Mouse (Mus musculus) MEL (cell line): ENCODE data around the gene Gm45753.

Experiments
- CTCF ChIP-seq, 3 experiments: IDR thresholded peaks in 2 of 3; conservative IDR thresholded peaks in 1 of 3; 2 replicates each; pipeline ENCODE4 v1.5.1; 2011 to 2012; ENCODE audit warnings: low read length in 3 of 3, low read depth in 2 of 3, mild to moderate bottlenecking in 2 of 3, improper control_type of control experiment in 1 of 3, inconsistent platforms in 1 of 3, mixed read lengths in 1 of 3, moderate library complexity in 1 of 3; ENCODE audit not compliant: control insufficient read depth in 1 of 3, insufficient read depth in 1 of 3, poor library complexity in 1 of 3, severe bottlenecking in 1 of 3
- HCFC1 ChIP-seq: IDR thresholded peaks from 2 replicates; pipeline ENCODE4 v1.6.1; 2012; ENCODE audit warnings: low read depth, mild to moderate bottlenecking, inconsistent platforms, low read length, improper control_type of control experiment, moderate library complexity
- JUND ChIP-seq: IDR thresholded peaks from 2 replicates; pipeline ENCODE4 v1.6.1; 2011; ENCODE audit warnings: low read depth, mild to moderate bottlenecking, improper control_type of control experiment, low read length
- MAX ChIP-seq: IDR thresholded peaks from 2 replicates; pipeline ENCODE4 v1.6.1; 2011; ENCODE audit warnings: low read length, improper control_type of control experiment
- MEF2A ChIP-seq: IDR thresholded peaks from 2 replicates; pipeline ENCODE4 v1.6.1; 2014; ENCODE audit warnings: low read depth, mild to moderate bottlenecking, inconsistent platforms, low read length, improper control_type of control experiment; ENCODE audit not compliant: poor library complexity, insufficient replicate concordance, severe bottlenecking; ENCODE audit errors: extremely low read depth
- MXI1 ChIP-seq: IDR thresholded peaks from 2 replicates; pipeline ENCODE4 v1.6.1; 2011; ENCODE audit warnings: mild to moderate bottlenecking, low read depth, low read length, improper control_type of control experiment
- NELFE ChIP-seq: IDR thresholded peaks from 2 replicates; pipeline ENCODE4 v1.6.1; 2011; ENCODE audit warnings: low read depth, low read length, improper control_type of control experiment
- POLR2A ChIP-seq, 2 experiments: IDR thresholded peaks; 2 replicates each; pipeline ENCODE4 v1.6.1; 2011 to 2012; ENCODE audit warnings: low read length in 2 of 2, mild to moderate bottlenecking in 2 of 2, control low read depth in 1 of 2, improper control_type of control experiment in 1 of 2, low read depth in 1 of 2, moderate library complexity in 1 of 2; ENCODE audit not compliant: control insufficient read depth in 1 of 2, insufficient read depth in 1 of 2, poor library complexity in 1 of 2
- TAL1 ChIP-seq: IDR thresholded peaks from 2 replicates; pipeline ENCODE4 v1.6.1; 2012; ENCODE audit warnings: mild to moderate bottlenecking, inconsistent platforms, low read length, moderate library complexity, mixed read lengths
- USF1 ChIP-seq: IDR thresholded peaks from 2 replicates; pipeline ENCODE4 v1.6.1; 2014; ENCODE audit warnings: low read depth, mild to moderate bottlenecking, inconsistent platforms, low read length, improper control_type of control experiment, moderate library complexity
- ZNF384 ChIP-seq: IDR thresholded peaks from 2 replicates; pipeline ENCODE4 v1.6.1; 2012; ENCODE audit warnings: low read depth, mild to moderate bottlenecking, inconsistent platforms, low read length, improper control_type of control experiment

- TF ChIP-seq MAX: no peak
- TF ChIP-seq TAL1: no peak
- TF ChIP-seq MXI1: no peak
- TF ChIP-seq POLR2A (IDR thresholded peaks at IDR 0.05; ENCODE audit: control insufficient read depth in 1 of 2, insufficient read depth in 1 of 2, low read depth in 1 of 2, low read length in 2 of 2, poor library complexity in 1 of 2): no peak
- no peak for TF ChIP-seq ZNF384
- no peak for TF ChIP-seq CTCF (IDR thresholded peaks at IDR 0.05 in 2 of 3, conservative IDR thresholded peaks at IDR 0.05 in 1 of 3; ENCODE audit: control insufficient read depth in 1 of 3, insufficient read depth in 1 of 3, low read depth in 2 of 3, low read length in 3 of 3, poor library complexity in 1 of 3, severe bottlenecking in 1 of 3)
- TF ChIP-seq MEF2A: no peak
- no peak for TF ChIP-seq HCFC1
- no peak for TF ChIP-seq NELFE
- TF ChIP-seq USF1: no peak
- TF ChIP-seq JUND: no peak
These were observed 49.8 kb downstream of the Gm45753 start for GRCm38 (mm10) chr8:45258421-45258820.
